Mouse (Mus musculus) intestine, postnatal 0 days (tissue): ENCODE results near the gene Stx16. TPM values are rescaled to one million over a fixed set of nuclear protein-coding genes. Genes with fewer than 3 reads are reported as not detected.

Source experiments
- ATAC-seq: fragments of 200-750 bp; cut with Nextera tagmentation; 2 replicates; pipeline ENCODE4 v1.8.0; 2017; ENCODE audit warnings: mild to moderate bottlenecking, moderate TSS enrichment, moderate library complexity
- H3K27ac ChIP-seq: fragments of 300-500 bp; sonication (generic); 2 replicates; pipeline ENCODE4 v1.5.1; 2014; ENCODE audit warnings: mild to moderate bottlenecking, low read depth, low read length, moderate library complexity
- H3K27me3 ChIP-seq: fragments of 300-500 bp; sonication (generic); replicated peaks from 2 replicates; pipeline ENCODE4 v1.6.1; 2014; ENCODE audit warnings: low read length, mixed read lengths; ENCODE audit not compliant: control insufficient read depth, insufficient read depth
- H3K36me3 ChIP-seq: fragments of 300-500 bp; sonication (generic); 2 replicates; pipeline ENCODE4 v1.6.1; 2014; ENCODE audit warnings: mild to moderate bottlenecking, moderate library complexity; ENCODE audit not compliant: control insufficient read depth, insufficient read depth
- H3K4me1 ChIP-seq: fragments of 300-500 bp; sonication (generic); replicated peaks from 2 replicates; pipeline ENCODE4 v1.6.1; 2014; ENCODE audit warnings: antibody characterized with exemption, low read length, mixed read lengths; ENCODE audit not compliant: control insufficient read depth, insufficient read depth
- H3K4me2 ChIP-seq: fragments of 300-500 bp; sonication (generic); replicated peaks from 2 replicates; pipeline ENCODE4 v1.6.1; 2014; ENCODE audit warnings: low read depth, mild to moderate bottlenecking, moderate library complexity
- H3K4me3 ChIP-seq: fragments of 300-500 bp; sonication (generic); 2 replicates; pipeline ENCODE4 v1.5.1; 2014; ENCODE audit warnings: low read depth, low read length
- H3K9ac ChIP-seq: fragments of 300-500 bp; sonication (generic); 2 replicates; pipeline ENCODE4 v1.6.1; 2014; ENCODE audit warnings: mild to moderate bottlenecking, low read depth, low read length
- H3K9me3 ChIP-seq: fragments of 300-500 bp; sonication (generic); 2 replicates; pipeline ENCODE4 v1.6.1; 2016; ENCODE audit warnings: mixed run types; ENCODE audit not compliant: control insufficient read depth
- CTCF ChIP-seq: sonication (generic); IDR thresholded peaks from 2 replicates; pipeline ENCODE4 v1.5.1; 2016; ENCODE audit warnings: low read depth, mild to moderate bottlenecking, control low read depth, antibody characterized with exemption, moderate library complexity
- WGBS: fragments of 180-500 bp; shearing (Covaris S2); extraction: QIAGEN DNeasy Blood & Tissue Kit; methylation state at CpG from one replicate; pipeline ENCODE4 v1.1.7; 2014; 5-methylcytosine and 5-hydroxymethylcytosine counted together
- polyA plus RNA-seq: library from polyadenylated mRNA; unstranded; fragments of >200 nt; fragmentation: Nextera tagmentation; extraction: Ambion mirVana; gene quantifications from 2 replicates; pipeline ENCODE4 v1.2.1, GENCODE M21; 2015

Stx16 gene
- polyA plus RNA-seq, 1 experiment from 2014 or later = 4.2 TPM

GRCm38 (mm10) chr2:174063074-174063473 lies 13.0 kb upstream of the Stx16 start:
- Histone ChIP-seq H3K4me1 (no peaks in the 10 kb centered on the region), H3K4me3 (no peak overlapping the region), H3K36me3 (no peaks in the 10 kb centered on the region), H3K27ac (no peak overlapping the region), H3K9ac (no peak overlapping the region), H3K9me3 (no peaks in the 10 kb centered on the region), H3K4me2 (no peak overlapping the region), H3K27me3 (no peaks in the 10 kb centered on the region)
- no peak for TF ChIP-seq CTCF
- 64% methylated on average over 6 of the region's 6 CpGs for WGBS
- ATAC-seq = no peak

GRCm38 (mm10) chr2:174063527-174064211 lies 12.4 kb upstream of the Stx16 start:
- no peak for TF ChIP-seq CTCF
- Histone ChIP-seq H3K36me3 (no peaks in the 10 kb centered on the region), H3K4me2 (no peak overlapping the region), H3K4me3 (no peak overlapping the region), H3K9ac (no peak overlapping the region), H3K27ac (no peak overlapping the region), H3K27me3 (no peaks in the 10 kb centered on the region), H3K9me3 (no peaks in the 10 kb centered on the region), H3K4me1 (no peaks in the 10 kb centered on the region)
- 62% methylated on average over 9 of the region's 9 CpGs for WGBS
- no peak for ATAC-seq

GRCm38 (mm10) chr2:174067793-174068419 lies 8.2 kb upstream of the Stx16 start:
- H3K27me3 ChIP-seq = no peaks in the 10 kb centered on the region
- H3K4me2 ChIP-seq = no peak overlapping the region
- H3K4me3 ChIP-seq = no peak overlapping the region
- H3K9me3 ChIP-seq = no peaks in the 10 kb centered on the region
- ATAC-seq = no peak
- H3K9ac ChIP-seq = no peak overlapping the region
- no peaks in the 10 kb centered on the region for H3K36me3 ChIP-seq
- TF ChIP-seq CTCF = no peak
- 78% methylated on average over 6 of the region's 6 CpGs for WGBS
- H3K27ac ChIP-seq = no peak overlapping the region
- no peaks in the 10 kb centered on the region for H3K4me1 ChIP-seq

- Histone ChIP-seq H3K4me3 (no peak overlapping the region), H3K9ac (no peak overlapping the region), H3K27ac (no peak overlapping the region), H3K9me3 (no peaks in the 10 kb centered on the region), H3K27me3 (no peaks in the 10 kb centered on the region), H3K36me3 (no peaks in the 10 kb centered on the region), H3K4me1 (no peaks in the 10 kb centered on the region), H3K4me2 (no peak overlapping the region)
- ATAC-seq = no peak
- TF ChIP-seq CTCF = no peak
- 66% methylated on average over 3 of the region's 3 CpGs for WGBS
Measured at GRCm38 (mm10) chr2:174069532-174070049, 6.5 kb upstream of the Stx16 start.

- no peak overlapping the region for H3K4me3 ChIP-seq
- H3K27ac ChIP-seq = no peak overlapping the region
- no peak for ATAC-seq
- H3K4me2 ChIP-seq = no peak overlapping the region
- no peaks in the 10 kb centered on the region for H3K27me3 ChIP-seq
- peaks cover 9% of the 10 kb centered on the region for H3K4me1 ChIP-seq
- no peak for TF ChIP-seq CTCF
- 69% methylated on average over 5 of the region's 5 CpGs for WGBS
- no peaks in the 10 kb centered on the region for H3K9me3 ChIP-seq
- no peaks in the 10 kb centered on the region for H3K36me3 ChIP-seq
- no peak overlapping the region for H3K9ac ChIP-seq
Measured at GRCm38 (mm10) chr2:174071406-174071805, 4.7 kb upstream of the Stx16 start.

- Histone ChIP-seq H3K9ac (no peak overlapping the region), H3K9me3 (no peaks in the 10 kb centered on the region), H3K27me3 (no peaks in the 10 kb centered on the region), H3K36me3 (no peaks in the 10 kb centered on the region), H3K27ac (no peak overlapping the region), H3K4me1 (peaks cover 9% of the 10 kb centered on the region), H3K4me3 (no peak overlapping the region), H3K4me2 (no peak overlapping the region)
- TF ChIP-seq CTCF = no peak
- ATAC-seq = no peak
- 63% methylated on average over 5 of the region's 5 CpGs for WGBS
Measured at GRCm38 (mm10) chr2:174073156-174073790, 2.8 kb upstream of the Stx16 start.
